Mouse (Mus musculus) myocyte (in vitro differentiated cells): Measurements from ENCODE around the gene Mcoln1. TPM values are rescaled to one million over a fixed set of nuclear protein-coding genes. Genes with fewer than 3 reads are reported as not detected.

Experiments
- H3K27me3 ChIP-seq: one replicate; pipeline ENCODE4 v1.6.1; 2011; ENCODE audit not compliant: control insufficient read depth, insufficient read depth, insufficient read length
- H3K36me3 ChIP-seq: one replicate; pipeline ENCODE4 v1.6.1; 2011; ENCODE audit not compliant: control insufficient read depth, insufficient read depth
- H3K4me2 ChIP-seq: one replicate; pipeline ENCODE4 v1.6.1; 2011; ENCODE audit warnings: low read depth, control low read depth
- H3K4me3 ChIP-seq: one replicate; pipeline ENCODE4 v1.5.1; 2011; ENCODE audit warnings: mild to moderate bottlenecking, control low read depth, moderate library complexity
- H3K79me2 ChIP-seq: one replicate; pipeline ENCODE4 v1.6.1; 2011; ENCODE audit not compliant: control insufficient read depth, insufficient read depth
- H3ac ChIP-seq: one replicate; pipeline ENCODE4 v1.6.1; 2011; ENCODE audit not compliant: control insufficient read depth, insufficient read length
- CEBPB ChIP-seq: IDR thresholded peaks from 2 replicates; pipeline ENCODE4 v1.6.1; 2011; ENCODE audit warnings: mild to moderate bottlenecking, moderate library complexity; ENCODE audit not compliant: poor library complexity, insufficient read depth, severe bottlenecking
- E2F4 ChIP-seq: IDR thresholded peaks from one replicate; pipeline ENCODE4 v1.6.1; 2011; ENCODE audit warnings: mild to moderate bottlenecking, control low read depth, moderate library complexity; ENCODE audit not compliant: insufficient read depth
- MAX ChIP-seq: IDR thresholded peaks from one replicate; pipeline ENCODE4 v1.6.1; 2011; ENCODE audit warnings: low read depth, mild to moderate bottlenecking, control low read depth
- MYOD1 ChIP-seq, 3 experiments: IDR thresholded peaks; one replicate each; pipeline ENCODE4 v1.6.1; 2011; ENCODE audit warnings: control low read depth in 2 of 3, low read depth in 2 of 3, mild to moderate bottlenecking in 2 of 3, moderate library complexity in 1 of 3; ENCODE audit not compliant: insufficient read length in 2 of 3, control insufficient read depth in 1 of 3
- MYOG ChIP-seq, 3 experiments: IDR thresholded peaks; one replicate each; pipeline ENCODE4 v1.6.1; 2011; ENCODE audit warnings: control low read depth in 2 of 3, low read depth in 2 of 3, mild to moderate bottlenecking in 2 of 3; ENCODE audit not compliant: insufficient read length in 2 of 3, control insufficient read depth in 1 of 3, insufficient read depth in 1 of 3
- POLR2A ChIP-seq: IDR thresholded peaks from one replicate; pipeline ENCODE4 v1.6.1; 2011; ENCODE audit warnings: low read depth, mild to moderate bottlenecking, control low read depth, moderate library complexity; ENCODE audit not compliant: insufficient read length
- POLR2AphosphoS2 ChIP-seq: IDR thresholded peaks from one replicate; pipeline ENCODE4 v1.6.1; 2011; ENCODE audit warnings: low read depth, control low read depth; ENCODE audit not compliant: insufficient read length
- REST ChIP-seq: IDR thresholded peaks from one replicate; pipeline ENCODE4 v1.6.1; 2011; ENCODE audit warnings: mild to moderate bottlenecking, control low read depth, moderate library complexity; ENCODE audit not compliant: insufficient read depth, insufficient read length
- SRF ChIP-seq: IDR thresholded peaks from one replicate; pipeline ENCODE4 v1.6.1; 2011; ENCODE audit warnings: low read depth; ENCODE audit not compliant: control insufficient read depth, insufficient read length
- TCF12 ChIP-seq: IDR thresholded peaks from one replicate; pipeline ENCODE4 v1.6.1; 2011; ENCODE audit warnings: mild to moderate bottlenecking, control low read depth; ENCODE audit not compliant: poor library complexity, insufficient read depth, severe bottlenecking
- TCF3 ChIP-seq: IDR thresholded peaks from one replicate; pipeline ENCODE4 v1.6.1; 2011; ENCODE audit warnings: low read depth, control low read depth; ENCODE audit not compliant: insufficient read length
- USF1 ChIP-seq: IDR thresholded peaks from one replicate; pipeline ENCODE4 v1.6.1; 2011; ENCODE audit warnings: low read depth, mild to moderate bottlenecking, control low read depth, moderate library complexity
- polyA plus RNA-seq: library from polyadenylated mRNA; unstranded; fragments of >200 nt; fragmentation: generic; extraction: Trizol; gene quantifications from one replicate; pipeline ENCODE4 v1.2.1, GENCODE M21; 2012; ENCODE audit warnings: missing spikeins

Mcoln1 gene
- polyA plus RNA-seq, 1 experiment = 44.1 TPM

GRCm38 (mm10) chr8:3516450-3517116, 16.3 kb downstream of the Mcoln1 start:
- H3K27me3 ChIP-seq = no peaks in the 10 kb centered on the region
- no peaks in the 10 kb centered on the region for H3K79me2 ChIP-seq
- peak overlapping the region; percentile 71 for H3K4me3 ChIP-seq
- peak overlapping the region; percentile 99 for H3K4me2 ChIP-seq
- H3ac ChIP-seq = peak overlapping the region; percentile 4
- TF ChIP-seq USF1 (peak; percentile 56), POLR2AphosphoS2 (peak; percentile 47), MYOD1 (IDR thresholded peaks at IDR 0.05; ENCODE audit: control insufficient read depth in 1 of 3, insufficient read length in 2 of 3, low read depth in 2 of 3) (no peak)
- H3K36me3 ChIP-seq = no peaks in the 10 kb centered on the region

DNA sequence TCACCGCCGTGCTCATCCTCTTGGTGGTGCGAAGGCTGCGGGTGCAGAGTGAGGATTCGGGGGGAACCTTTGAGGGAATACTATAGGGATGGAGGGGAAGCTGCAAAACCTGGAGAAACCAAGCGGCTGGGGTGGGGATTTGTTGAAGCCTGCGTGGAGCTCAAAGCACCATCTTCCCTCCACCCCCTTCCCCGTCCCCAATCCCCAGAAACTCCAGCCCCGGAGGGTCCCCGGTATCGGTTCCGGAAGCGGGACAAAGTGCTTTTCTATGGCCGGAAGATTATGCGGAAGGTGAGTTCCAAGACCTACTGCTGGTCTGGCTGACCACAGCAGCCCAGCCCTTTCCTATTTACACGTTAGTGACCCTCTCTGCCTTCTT, 16.8 kb downstream of the Mcoln1 start:
- Histone ChIP-seq H3ac (peak overlapping the region; percentile 4), H3K27me3 (no peaks in the 10 kb centered on the region), H3K79me2 (no peaks in the 10 kb centered on the region), H3K36me3 (no peaks in the 10 kb centered on the region), H3K4me2 (peak overlapping the region; percentile 99), H3K4me3 (peak overlapping the region; percentile 71)
- TF ChIP-seq MAX (no peak), USF1 (no peak), E2F4 (no peak), POLR2A (no peak), POLR2AphosphoS2 (no peak), REST (no peak), TCF12 (no peak), MYOG (IDR thresholded peaks at IDR 0.05; ENCODE audit: control insufficient read depth in 1 of 3, insufficient read depth in 1 of 3, insufficient read length in 2 of 3, low read depth in 2 of 3) (no peak), CEBPB (no peak), SRF (no peak), TCF3 (no peak), MYOD1 (IDR thresholded peaks at IDR 0.05; ENCODE audit: control insufficient read depth in 1 of 3, insufficient read length in 2 of 3, low read depth in 2 of 3) (no peak)

DNA sequence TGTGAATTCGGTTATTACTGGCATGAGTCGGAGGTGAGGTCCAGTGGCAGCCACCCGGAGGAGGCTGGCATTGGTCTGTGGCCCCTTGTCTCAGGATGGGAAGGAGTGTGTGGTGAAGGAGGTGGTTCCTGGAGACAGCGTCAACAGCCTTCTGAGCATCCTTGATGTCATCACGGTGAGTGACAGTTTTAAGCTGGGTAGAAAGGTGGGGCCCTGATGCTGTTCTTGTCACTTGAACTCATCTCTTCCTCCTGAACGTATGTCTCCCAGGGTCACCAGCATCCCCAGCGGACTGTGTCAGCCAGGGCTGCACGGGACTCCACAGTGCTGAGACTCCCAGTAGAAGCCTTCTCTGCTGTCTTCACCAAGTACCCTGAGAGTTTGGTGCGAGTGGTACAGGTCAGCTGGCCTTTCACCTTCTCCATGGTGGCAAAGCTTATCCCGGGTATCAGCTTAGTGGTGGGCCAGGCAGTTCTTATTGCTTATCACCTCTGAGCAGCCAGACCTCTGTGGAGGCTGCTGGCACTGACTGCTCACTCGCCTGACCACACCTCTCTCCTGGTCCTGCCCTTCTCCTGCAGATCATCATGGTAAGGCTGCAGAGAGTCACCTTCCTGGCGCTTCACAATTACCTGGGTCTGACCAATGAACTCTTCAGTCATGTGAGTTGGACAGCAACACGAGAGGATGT, 21.9 kb downstream of the Mcoln1 start:
- no peak for TF ChIP-seq MYOG (IDR thresholded peaks at IDR 0.05; ENCODE audit: control insufficient read depth in 1 of 3, insufficient read depth in 1 of 3, insufficient read length in 2 of 3, low read depth in 2 of 3)
- no peak for TF ChIP-seq MAX
- no peak for TF ChIP-seq POLR2A
- no peak for TF ChIP-seq USF1
- TF ChIP-seq TCF12 = no peak
- TF ChIP-seq SRF = no peak
- no peak for TF ChIP-seq REST
- TF ChIP-seq E2F4 = no peak
- peaks cover 12% of the 10 kb centered on the region for H3K36me3 ChIP-seq
- H3K4me3 ChIP-seq = no peak overlapping the region
- H3ac ChIP-seq = no peak overlapping the region
- no peaks in the 10 kb centered on the region for H3K79me2 ChIP-seq
- no peaks in the 10 kb centered on the region for H3K27me3 ChIP-seq
- no peak overlapping the region for H3K4me2 ChIP-seq

DNA sequence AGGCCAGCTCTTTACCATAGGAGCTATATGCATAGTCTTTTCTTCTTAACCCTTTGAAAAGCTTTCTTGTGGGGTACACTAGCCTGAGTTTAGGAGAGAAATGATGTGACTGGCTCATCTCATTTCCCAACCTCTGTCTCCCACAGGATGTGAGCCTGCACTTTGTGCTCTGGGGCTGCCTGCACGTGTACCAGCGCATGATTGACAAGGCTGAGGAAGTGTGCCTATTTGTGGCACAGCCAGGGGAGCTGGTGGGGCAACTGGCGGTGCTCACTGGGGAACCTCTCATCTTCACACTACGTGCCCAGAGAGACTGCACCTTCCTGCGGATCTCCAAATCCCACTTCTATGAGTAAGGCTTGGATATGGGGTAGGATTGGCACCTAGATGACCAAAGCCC, 30.6 kb downstream of the Mcoln1 start:
- Histone ChIP-seq H3K4me3 (no peak overlapping the region), H3ac (no peak overlapping the region), H3K27me3 (no peaks in the 10 kb centered on the region), H3K36me3 (peaks cover 3% of the 10 kb centered on the region), H3K79me2 (no peaks in the 10 kb centered on the region), H3K4me2 (no peak overlapping the region)
- no peak for TF ChIP-seq MYOD1 (IDR thresholded peaks at IDR 0.05; ENCODE audit: control insufficient read depth in 1 of 3, insufficient read length in 2 of 3, low read depth in 2 of 3)
- no peak for TF ChIP-seq MYOG (IDR thresholded peaks at IDR 0.05; ENCODE audit: control insufficient read depth in 1 of 3, insufficient read depth in 1 of 3, insufficient read length in 2 of 3, low read depth in 2 of 3)
- TF ChIP-seq REST = no peak
- TF ChIP-seq POLR2AphosphoS2 = no peak
- no peak for TF ChIP-seq USF1
- TF ChIP-seq TCF12 = no peak
- no peak for TF ChIP-seq MAX
- TF ChIP-seq E2F4 = no peak
- TF ChIP-seq CEBPB = no peak
- no peak for TF ChIP-seq SRF
- TF ChIP-seq TCF3 = no peak
- TF ChIP-seq POLR2A = no peak

- Histone ChIP-seq H3K4me2 (no peak overlapping the region), H3K27me3 (no peaks in the 10 kb centered on the region), H3K4me3 (no peak overlapping the region), H3K79me2 (no peaks in the 10 kb centered on the region), H3K36me3 (no peaks in the 10 kb centered on the region), H3ac (no peak overlapping the region)
- no peak for TF ChIP-seq REST
- no peak for TF ChIP-seq MAX
- TF ChIP-seq POLR2AphosphoS2 = no peak
- TF ChIP-seq CEBPB = no peak
These were observed 31.7 kb downstream of the Mcoln1 start for GRCm38 (mm10) chr8:3531936-3532335.
